Mouse (Mus musculus): ENCODE measurements at regions not wholly inside any gene's neighbourhood (a gene's known extent, or its start where the extent isn't known, plus 50 kb on each side); places are given as distances from the start of the nearest gene placed in this dataset.
A peak's percentile ranks its signal among the peaks of the same experiment; 100 is the strongest.

DNA sequence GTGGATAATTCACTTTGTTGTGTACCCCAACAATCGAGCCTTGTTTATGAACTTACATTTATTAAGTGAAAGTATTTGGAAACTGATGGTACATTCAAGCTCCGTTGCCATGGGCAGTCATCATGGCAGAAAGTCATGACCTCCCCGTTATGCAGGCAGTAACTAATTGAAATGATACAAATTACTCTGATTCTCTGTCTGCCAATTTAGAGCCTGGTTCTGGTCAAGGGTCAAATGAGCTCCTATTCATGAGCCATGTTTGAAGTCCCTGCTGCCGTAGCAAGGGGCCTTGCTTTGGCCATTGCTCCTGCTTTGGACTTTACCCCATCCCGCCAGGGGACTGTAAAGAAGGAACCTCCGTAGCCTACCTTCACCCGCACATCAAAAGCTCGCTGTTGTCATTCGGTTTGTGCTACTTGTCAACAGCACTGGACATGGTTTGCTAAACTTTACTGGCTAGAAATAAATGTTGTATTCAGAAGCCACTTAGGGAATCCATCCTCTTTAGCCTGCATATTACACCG, 152.8 kb upstream of the Foxd3 start:
- DNase-seq (ENCODE audit: low spot score), result no peak

DNA sequence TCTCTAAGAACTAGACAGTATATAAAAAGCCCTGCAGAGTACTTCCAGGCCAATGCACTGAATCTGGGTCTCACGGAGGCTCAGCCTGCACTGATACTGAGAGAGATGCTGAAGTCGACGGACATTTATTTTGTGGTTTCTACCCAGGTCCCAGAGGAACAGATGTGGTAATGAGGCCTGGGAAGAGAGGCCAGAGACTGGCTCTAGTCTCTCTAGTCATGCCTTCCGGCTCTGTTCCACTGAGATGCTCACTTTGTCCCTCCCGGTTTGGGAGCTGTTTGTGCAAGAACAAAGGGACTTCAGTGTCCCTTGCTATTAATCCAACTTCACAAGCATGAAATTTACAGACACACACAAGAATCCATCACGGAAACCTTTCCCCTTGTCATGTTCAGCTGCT, 144.1 kb upstream of the Foxd3 start:
- no peak for DNase-seq (ENCODE audit: low spot score)

DNA sequence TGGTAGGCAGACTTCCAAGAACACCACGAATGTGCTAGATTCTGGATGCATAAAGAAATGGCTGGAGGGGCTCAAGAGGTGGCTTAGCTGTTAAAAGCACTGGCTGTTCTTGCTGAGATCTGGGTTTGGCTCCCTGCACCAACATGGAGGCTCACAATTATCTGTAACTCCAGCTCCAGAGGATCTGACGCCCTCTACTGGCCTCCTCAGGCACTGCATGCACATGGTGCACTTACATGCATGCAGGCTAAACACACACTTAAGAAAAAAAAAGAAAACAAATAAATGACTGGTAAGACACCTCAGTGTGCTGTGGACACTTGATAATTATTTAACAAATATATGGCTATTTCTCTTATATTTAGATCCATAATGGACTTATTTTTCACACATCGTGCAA, 139.2 kb upstream of the Foxd3 start:
- DNase-seq (ENCODE audit: low spot score), result no peak

DNA sequence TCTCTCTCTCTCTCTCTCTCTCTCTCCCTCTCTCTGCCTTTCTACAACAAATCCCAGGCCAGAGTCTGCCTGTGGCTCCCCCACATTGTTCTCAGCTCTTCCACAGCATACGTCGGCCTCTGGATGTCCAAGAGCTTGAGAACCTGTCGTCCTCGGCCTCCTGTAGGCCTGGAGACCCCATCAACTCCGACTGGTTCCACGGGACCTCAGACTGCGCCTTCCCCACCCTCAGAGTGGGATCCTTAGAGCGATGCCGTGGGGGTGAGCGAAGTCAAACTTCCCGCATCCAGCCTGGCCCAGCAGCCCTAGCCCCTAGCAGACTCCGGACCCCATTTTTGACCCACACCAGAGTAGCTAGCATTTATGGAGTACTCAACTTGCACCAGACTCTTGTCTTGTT, 128.7 kb upstream of the Foxd3 start:
- DNase-seq (ENCODE audit: low spot score), result no peak

DNA sequence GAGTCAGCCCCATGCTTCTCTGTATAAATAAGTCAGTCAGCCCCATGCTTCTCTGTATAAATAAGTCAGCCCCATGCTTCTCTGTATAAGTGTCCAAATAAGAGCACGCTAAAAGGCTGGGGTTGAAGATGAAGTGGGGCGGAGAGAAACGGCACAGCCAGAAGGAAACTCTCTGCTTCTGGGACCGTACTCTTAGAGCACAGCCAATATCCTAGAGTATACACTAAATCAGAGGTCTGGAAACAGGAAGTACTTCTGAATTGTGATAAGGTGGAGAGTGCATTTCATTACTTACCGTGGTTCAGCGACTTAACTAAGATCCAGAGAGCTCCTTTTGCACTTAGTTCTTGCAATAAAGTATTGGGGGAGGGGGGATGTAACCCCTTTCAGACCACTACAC, 112.1 kb upstream of the Foxd3 start:
- DNase-seq (ENCODE audit: low spot score), result no peak

DNA sequence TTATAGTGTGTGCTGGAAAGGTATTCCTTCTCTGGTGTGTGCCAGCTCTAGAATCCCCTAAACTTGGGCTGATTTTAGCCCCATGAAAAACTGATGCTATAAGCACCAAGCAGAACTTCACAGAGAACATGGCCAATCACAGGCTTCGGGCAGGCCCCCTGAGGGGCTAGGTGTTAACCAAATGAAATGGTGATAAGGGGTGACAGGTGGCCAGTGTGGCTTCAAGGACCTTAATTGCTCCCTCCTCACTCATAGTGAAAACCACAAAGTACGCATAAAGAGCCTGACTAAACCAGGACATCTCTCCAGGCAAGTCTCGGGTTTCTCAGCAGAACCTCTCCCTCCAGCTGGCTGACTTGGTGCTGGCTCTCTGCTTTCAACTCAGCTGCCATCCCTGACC, 110.4 kb upstream of the Foxd3 start:
- DNase-seq (ENCODE audit: low spot score), result no peak

DNA sequence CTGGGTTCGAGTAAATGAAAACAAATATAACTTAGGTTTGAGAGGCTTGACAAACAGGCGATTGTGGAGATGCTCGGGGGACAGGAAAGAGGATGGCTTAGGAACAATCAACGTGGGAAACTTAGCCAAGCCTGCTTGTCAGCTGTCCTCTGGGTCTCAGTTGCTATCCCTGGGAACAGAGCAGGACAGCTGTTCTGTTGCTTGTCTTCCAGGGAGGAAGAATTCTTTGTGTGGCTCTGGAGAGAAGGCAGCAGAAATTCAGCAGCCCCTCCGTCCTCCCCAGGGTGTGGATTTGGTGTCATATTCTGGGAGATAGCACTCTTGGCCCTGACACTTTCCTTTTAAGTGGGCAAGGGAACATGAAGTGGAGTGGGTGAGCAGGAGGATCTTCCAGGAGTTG, 98.1 kb upstream of the Foxd3 start:
- no peak for DNase-seq (ENCODE audit: low spot score)

DNA sequence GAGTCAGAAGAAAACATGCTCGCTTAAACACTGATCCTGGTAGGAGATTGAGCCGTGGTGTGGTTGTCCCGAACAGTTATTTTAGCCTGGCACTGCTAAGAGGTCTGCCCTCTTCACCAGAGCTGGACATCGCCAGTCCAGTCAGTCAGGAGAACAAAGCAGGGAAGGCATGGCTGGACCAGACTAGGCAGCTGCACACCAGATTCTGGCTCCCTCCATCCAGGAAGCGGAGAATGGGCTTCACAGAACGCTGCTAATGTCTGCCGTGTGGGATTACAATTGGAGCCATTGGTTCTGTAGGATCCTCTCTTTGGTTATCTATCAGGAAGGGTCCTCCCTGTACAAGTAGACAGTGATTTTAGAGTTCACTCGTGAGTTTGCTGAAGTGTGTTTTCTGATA, 95.5 kb upstream of the Foxd3 start:
- DNase-seq (ENCODE audit: low spot score), result no peak

DNA sequence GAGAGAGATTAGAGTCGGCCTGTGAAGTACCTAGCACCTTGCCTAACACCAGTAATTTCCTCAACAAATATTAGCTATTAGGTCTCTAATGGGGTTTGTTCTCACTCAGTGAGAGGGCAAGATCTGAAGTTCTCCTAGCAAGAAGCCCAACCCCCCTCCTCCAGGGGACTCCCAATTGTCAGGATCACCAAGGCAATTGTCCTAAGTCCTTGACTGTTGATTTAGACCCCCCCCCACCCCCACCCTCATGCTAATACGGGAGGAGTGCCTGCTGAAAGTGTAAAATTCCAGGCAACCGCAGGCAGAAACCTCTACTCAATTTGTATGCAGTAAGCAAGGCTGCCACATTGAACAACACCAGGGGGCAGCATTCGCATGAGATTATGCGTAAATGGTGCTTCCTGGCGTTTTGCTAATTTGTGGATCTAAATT, 94.6 kb upstream of the Foxd3 start:
- no peak for DNase-seq (ENCODE audit: low spot score)

DNA sequence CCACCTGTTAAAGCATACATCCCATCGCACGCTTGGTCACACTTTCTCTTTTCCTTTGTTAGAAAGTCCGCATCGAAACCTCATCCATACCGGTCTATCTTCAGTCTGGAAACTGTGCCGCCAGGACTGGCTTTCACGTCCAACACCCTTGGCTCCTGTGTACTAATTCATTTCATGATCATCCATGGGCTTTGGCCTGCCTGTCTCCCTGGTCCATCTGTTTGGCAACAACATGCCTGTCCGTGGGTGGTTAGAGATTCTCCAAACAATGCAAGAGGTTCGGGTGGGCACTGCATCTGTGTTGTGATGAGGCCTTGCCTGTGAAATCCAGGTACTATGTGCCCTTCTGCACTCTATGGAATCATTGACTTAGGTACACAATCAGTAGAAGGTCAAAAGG, 90.7 kb upstream of the Foxd3 start:
- DNase-seq (ENCODE audit: low spot score), result no peak

DNA sequence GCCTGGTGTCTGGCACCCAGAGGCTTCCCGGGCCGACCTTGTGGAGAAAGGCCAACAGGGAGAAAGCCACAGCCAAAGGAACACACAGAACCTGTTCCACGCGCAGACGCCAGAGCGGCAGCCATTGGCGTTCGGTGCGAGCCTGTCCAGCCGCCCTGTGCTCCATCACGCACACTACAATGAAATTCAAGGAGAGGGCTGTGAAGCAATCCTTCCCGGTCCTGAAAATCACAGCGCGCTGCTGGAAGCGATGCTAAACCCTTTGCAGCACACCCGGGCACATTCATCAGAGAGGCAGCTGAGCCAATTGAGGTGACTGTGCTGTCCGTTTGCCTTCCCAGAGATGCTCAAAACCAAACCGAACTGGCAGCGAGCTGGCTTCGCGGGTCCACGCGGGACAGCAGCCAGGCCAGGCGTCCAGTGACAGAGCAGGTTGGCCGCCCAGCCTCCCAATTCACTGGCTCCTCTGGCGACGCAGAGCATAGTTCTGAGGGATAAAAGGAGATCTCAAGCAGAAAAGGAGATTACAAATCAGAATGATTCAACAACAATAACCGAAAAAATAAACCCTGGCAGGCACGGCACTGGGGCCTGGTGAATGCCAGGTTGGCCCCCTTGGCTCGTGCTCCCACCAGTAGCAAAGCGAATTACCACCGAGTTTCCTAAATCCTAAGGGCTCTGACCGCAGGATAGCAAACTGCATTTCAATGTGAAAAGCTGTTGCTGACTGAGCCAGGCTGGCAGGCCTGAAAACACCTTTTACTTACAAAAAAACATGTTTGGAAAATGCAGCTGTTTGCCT, 83.1 kb upstream of the Foxd3 start:
- peak; percentile 3 for DNase-seq (ENCODE audit: low spot score)

DNA sequence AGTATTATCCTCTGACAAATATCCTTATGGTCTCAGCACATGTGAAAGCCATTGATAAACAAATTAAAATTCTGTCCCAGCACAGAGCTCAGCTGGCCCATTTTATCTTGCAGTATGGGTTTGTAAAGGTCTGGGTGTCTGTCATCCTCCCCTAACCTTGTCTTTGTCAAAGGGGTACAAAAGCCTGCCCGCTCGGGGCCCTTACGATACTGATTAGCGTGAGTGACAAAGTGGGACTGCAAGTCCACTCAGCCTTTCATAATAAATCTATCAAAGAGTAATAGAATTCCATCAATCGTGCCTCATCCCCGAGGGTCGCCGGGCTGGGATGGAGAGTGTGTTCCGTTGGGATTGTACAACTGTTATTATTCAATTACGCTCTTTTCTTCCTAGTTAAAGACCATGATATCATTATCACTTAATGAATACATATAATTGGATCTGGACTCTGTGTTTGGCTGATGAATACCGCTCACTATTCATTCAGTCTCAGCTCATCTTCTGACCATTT, 82.0 kb upstream of the Foxd3 start:
- DNase-seq (ENCODE audit: low spot score), result no peak

DNA sequence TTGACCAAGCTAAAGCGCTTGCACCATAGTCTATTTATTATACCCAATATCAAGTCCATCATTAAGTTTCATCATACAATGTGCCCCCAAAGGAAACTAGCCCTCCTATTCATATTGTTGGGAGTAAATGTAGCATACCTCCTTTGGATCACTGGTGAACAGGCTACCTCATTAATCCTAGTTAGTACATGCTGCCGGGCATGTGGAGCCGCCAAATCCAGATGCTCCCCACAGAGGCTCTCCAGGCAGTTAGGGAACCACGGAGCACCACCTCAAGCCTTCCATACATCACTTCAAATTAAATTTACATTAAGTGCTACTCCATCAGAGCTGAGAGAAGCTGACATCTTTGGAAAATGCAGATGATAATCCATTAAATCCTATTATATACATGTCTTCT, 81.1 kb upstream of the Foxd3 start:
- DNase-seq (ENCODE audit: low spot score), result no peak

DNA sequence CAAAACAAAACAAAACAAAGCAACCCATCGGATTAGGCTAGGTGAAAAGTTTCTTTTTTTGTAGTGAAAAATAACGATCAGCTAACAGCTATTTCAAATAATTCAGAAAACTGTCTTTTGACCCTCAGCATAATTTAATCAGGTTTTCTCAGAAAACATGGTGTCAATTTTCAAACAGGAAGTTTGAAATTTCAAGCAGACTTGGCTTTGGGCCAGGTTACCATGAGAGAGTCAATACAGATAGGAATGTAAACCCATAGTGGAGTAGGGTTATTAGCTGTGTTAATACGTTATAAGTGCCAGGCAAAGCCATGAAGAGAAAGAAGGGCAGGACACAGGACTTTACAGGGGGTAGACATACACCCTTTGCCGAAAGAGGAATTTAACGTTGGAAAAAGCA, 58.3 kb upstream of the Foxd3 start:
- DNase-seq (ENCODE audit: low spot score), result no peak

DNA sequence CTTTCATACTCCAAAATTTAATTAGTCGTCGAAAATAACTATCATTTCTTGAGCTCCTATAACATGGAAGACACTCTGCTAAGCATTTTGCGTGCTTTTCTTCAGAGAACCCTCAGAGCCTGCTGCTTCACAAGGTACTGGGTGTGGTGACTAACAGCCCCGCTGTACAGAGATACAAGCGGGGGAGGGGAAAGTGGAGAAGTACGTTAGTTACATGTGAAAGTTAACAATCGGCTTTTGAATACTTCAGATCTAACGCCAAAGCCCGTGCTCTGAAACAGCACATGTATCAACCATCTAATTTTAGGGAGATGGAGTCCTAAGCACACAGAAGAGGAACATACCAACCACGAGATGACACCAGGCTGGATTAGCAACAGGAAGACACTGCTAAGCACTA, 55.4 kb upstream of the Foxd3 start:
- DNase-seq (ENCODE audit: low spot score), result no peak

DNA sequence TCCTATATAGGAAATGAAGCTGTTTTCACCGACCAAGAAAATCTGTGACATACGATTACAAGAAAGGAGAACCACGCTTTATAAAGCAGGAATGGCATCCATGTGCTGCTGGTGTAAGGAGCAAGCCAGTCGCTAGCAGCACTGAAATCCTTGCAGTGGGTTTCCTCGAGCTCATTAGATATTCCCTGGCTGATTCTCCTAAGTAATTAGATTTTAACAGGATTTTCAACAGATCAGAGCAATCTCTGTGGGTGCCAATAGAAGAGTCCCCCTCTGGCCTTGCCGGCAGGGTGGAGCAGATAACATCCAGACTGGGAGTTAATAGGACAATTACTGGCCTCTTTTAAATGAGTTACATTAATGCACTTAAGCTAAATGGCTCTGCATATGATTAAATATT, 54.6 kb upstream of the Foxd3 start:
- DNase-seq (ENCODE audit: low spot score), result no peak

Data from ovary, postnatal 10 days (tissue).